Mouse (Mus musculus) retina, adult 2 months (tissue): ENCODE results near the gene Pomt2.
"Not testable (repeated sequence)": the region's sequence is repeated elsewhere in the genome, so short reads cannot be mapped to it uniquely, and the experiment has no call there.

Experiments
- DNase-seq: peaks from one replicate; pipeline ENCODE4 v3.0.0-alpha.2; 2012; ENCODE audit warnings: low read depth, low spot score

Pomt2 gene

GRCm38 (mm10) chr12:87147395-87148089, at the start of gene Pomt2:
Pomt2 (minus strand) TSS chr12:87147968.
- peak; percentile 89 for DNase-seq

GRCm38 (mm10) chr12:87196310-87196709, 48.5 kb upstream of the Pomt2 start:
- DNase-seq = no peak

GRCm38 (mm10) chr12:87195069-87195468, 47.3 kb upstream of the Pomt2 start:
- no peak for DNase-seq

- DNase-seq = no peak
Observed at GRCm38 (mm10) chr12:87193008-87193407, 45.2 kb upstream of the Pomt2 start.

GRCm38 (mm10) chr12:87177631-87178030, 29.9 kb upstream of the Pomt2 start:
- DNase-seq = no peak

GRCm38 (mm10) chr12:87175194-87175946, 27.6 kb upstream of the Pomt2 start:
- no peak for DNase-seq

GRCm38 (mm10) chr12:87160815-87161214, 13.0 kb upstream of the Pomt2 start:
- DNase-seq = no peak

- DNase-seq = no peak
Observed at GRCm38 (mm10) chr12:87160310-87160709, 12.5 kb upstream of the Pomt2 start.

- DNase-seq = no peak
Observed at GRCm38 (mm10) chr12:87158099-87158498, 10.3 kb upstream of the Pomt2 start.

GRCm38 (mm10) chr12:87157361-87157760, 9.6 kb upstream of the Pomt2 start:
- DNase-seq = no peak

- DNase-seq = not testable (repeated sequence)
Observed at GRCm38 (mm10) chr12:87154448-87154847, 6.7 kb upstream of the Pomt2 start.

GRCm38 (mm10) chr12:87149471-87149870, 1.7 kb upstream of the Pomt2 start:
- no peak for DNase-seq

GRCm38 (mm10) chr12:87148136-87148535, 368 bp upstream of the Pomt2 start:
- DNase-seq = no peak

- DNase-seq = peak; percentile 48
Observed at GRCm38 (mm10) chr12:87146966-87147365, 802 bp downstream of the Pomt2 start, which contains the start of gene Gstz1. Gstz1 (plus strand) TSS chr12:87147165.

GRCm38 (mm10) chr12:87142156-87142555, 5.6 kb downstream of the Pomt2 start:
- DNase-seq = no peak

GRCm38 (mm10) chr12:87138768-87139167, 9.0 kb downstream of the Pomt2 start:
- no peak for DNase-seq

GRCm38 (mm10) chr12:87138342-87138701, 9.4 kb downstream of the Pomt2 start:
- no peak for DNase-seq

GRCm38 (mm10) chr12:87137439-87138341, 10.1 kb downstream of the Pomt2 start:
- DNase-seq = peak; percentile 46

- DNase-seq = no peak
Observed at GRCm38 (mm10) chr12:87132784-87133183, 15.0 kb downstream of the Pomt2 start.

GRCm38 (mm10) chr12:87132210-87132609, 15.6 kb downstream of the Pomt2 start:
- DNase-seq = no peak

- no peak for DNase-seq
Observed at GRCm38 (mm10) chr12:87131619-87132018, 16.1 kb downstream of the Pomt2 start.

GRCm38 (mm10) chr12:87131181-87131580, 16.6 kb downstream of the Pomt2 start:
- no peak for DNase-seq
